20 mouse cellular contexts compared by ENCODE assay signal in the genomic region with DNA sequence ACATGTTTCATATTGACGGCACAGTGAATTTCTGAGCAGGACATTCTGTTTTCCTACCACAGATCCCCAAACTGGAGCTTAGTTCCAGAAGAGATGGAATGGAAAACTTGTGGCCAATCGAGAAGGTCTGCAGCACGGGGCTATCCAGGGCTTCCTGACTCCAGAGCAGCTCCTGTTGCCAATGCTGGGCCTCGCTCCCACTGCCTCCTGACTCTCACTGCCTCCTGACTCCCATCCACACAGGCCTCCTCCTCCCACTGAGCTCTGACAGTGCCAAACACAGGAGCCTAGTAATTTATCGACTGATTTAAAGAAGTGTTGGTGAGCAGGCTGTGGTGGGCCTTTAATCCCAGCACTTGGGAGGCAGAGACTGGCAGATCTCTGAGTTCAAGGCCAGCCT. TPM values are rescaled to one million over a fixed set of nuclear protein-coding genes. Genes with fewer than 3 reads are reported as not detected.
A peak's percentile ranks its signal among the peaks of the same experiment; 100 is the strongest.
DNase-seq lines count a peak whose midpoint lies in the region; ATAC-seq lines count a peak whose summit lies in the region.
"Had no signal": no experiment of that assay in that cellular context is flagged by ENCODE, and none has a peak within 500 bp of the region (broad histone marks: within the 10 kb centered on the region; RNA-seq: fewer than 3 reads in every experiment).

No protein-coding gene starts in this region.

- DNase-seq in cerebellum, adult 18-20 months = peak; percentile 46 to 61
- no peak for DNase-seq in cerebellum, postnatal 4 days (ENCODE audit: low spot score in 2 of 2)
- peak; percentile 32 to 44 for DNase-seq in cerebellum, postnatal 14 days
- DNase-seq in gastrocnemius, postnatal 25 days = peak; percentile 65
- no peak for DNase-seq in gastrocnemius, postnatal 14 days
- DNase-seq in cerebellum, postnatal 25 days = peak; percentile 50 to 62
- DNase-seq: adrenal gland, postnatal 10 days; adrenal gland, postnatal 36 days; B cell, adult 2 months; heart, postnatal 14 days; heart, postnatal 4 days; kidney, adult 18-20 months; kidney, adult 9 months had no signal

- no peak for ATAC-seq in cerebellum, adult (ENCODE audit: insufficient number of reproducible peaks, low FRiP score, low TSS enrichment)
- ATAC-seq: forebrain, embryonic 13.5 days; forebrain, embryonic 16.5 days; hindbrain, postnatal 0 days; inflammation-experienced regulatory T-cells, adult 6 months; intestine, embryonic 16.5 days; Patski had no signal

- intact Hi-C loops in gastrocnemius, postnatal 14 days (cut with DNase I; ENCODE audit: low total_unique reads) = no loop called here

RNA-seq across cellular contexts. Expression of gene Ext2, which starts 14.3 kb away (rescaled TPM):
- total RNA-seq in gastrocnemius, postnatal 25 days (2021) = 10 to 100 TPM; 30.7 to 34.6 TPM
- 10 to 100 TPM; 33.5 to 37.8 TPM for total RNA-seq in gastrocnemius, postnatal 14 days (2021)

RNA-seq across cellular contexts. Expression of gene Accs, which starts 41.7 kb away (rescaled TPM):
- 1 to 10 TPM; 2.3 to 4.1 TPM for total RNA-seq in gastrocnemius, postnatal 25 days (2021)
- total RNA-seq in gastrocnemius, postnatal 14 days (2021) = 1 to 10 TPM; 3.0 to 3.4 TPM

Comparison
In these comparisons a context has a peak if more than half of its experiments do, and no peak if none do; other contexts are left out.
1. DNase-seq: peak in cerebellum, adult 18-20 months (2 of 2), cerebellum, postnatal 14 days (2 of 2), gastrocnemius, postnatal 25 days (single experiment) and cerebellum, postnatal 25 days (2 of 2); none in cerebellum, postnatal 4 days (0 of 2) and gastrocnemius, postnatal 14 days (single experiment).